Mouse (Mus musculus): ENCODE results near the gene Olfr986.
"Not testable (repeated sequence)": the region's sequence is repeated elsewhere in the genome, so short reads cannot be mapped to it uniquely, and the experiment has no call there.

Gene Olfr986

GRCm38 (mm10) chr9:40180620-40181019, at the start of gene Olfr986:
TSS of gene Olfr986 (plus strand) at chr9:40180920.
- Histone ChIP-seq H3K4me1 (replicated peaks; ENCODE audit: low read depth, low read length) (0 out of 2 replicates have a peak, but pooled peaks cover 9% of the 10 kb centered on the region), H3K27me3 (ENCODE audit: insufficient read depth, low read length) (no peaks in the 10 kb centered on the region), H3K9me3 (ENCODE audit: low read length) (no peaks in the 10 kb centered on the region), H3K36me3 (ENCODE audit: insufficient read depth, low read length) (peaks cover 51% of the 10 kb centered on the region), H3K4me3 (replicated peaks; ENCODE audit: low read length) (no peak within 1 kb of the TSS)
- TF ChIP-seq NANOG (IDR thresholded peaks at IDR 0.05; ENCODE audit: borderline replicate concordance, low read length) (no peak), CTCF (conservative IDR thresholded peaks at IDR 0.05; ENCODE audit: low read length) (no peak), POU5F1 (IDR thresholded peaks at IDR 0.05; ENCODE audit: borderline replicate concordance, low read length) (no peak)

DNA sequence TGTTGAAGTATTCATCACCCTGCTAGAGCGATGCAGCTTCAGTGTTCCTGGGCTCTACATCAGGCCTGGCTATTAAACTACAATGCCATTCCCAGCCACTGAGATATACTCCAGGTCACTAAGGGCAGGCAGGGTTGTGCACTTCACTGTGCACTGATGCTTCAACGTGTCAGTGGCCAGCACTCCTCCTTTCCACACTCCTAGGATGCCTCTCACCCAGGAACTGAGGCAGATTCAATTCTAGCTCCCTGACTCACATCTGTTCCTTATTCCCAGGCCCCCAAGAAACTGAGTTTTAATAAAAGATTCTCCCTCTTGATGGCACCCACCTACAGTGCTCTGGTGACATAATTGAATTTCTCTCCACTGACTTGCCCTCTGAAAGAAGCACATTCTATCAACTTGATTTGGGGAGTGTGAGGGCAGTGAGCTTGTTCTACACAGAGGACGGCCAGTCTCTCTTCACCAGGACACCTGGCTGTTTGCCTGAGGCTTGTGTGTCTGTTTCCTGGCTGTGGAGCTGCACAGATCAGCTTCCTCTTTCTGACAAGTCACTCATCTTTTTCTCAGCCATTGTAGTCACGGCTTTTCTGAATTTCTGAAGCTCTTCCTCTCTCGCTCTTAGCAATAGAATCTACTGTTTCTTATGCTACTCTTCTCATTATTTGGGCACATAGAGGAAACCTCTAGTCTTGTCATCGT, 43.6 kb upstream of the Olfr986 start:
- H3K27me3 ChIP-seq (ENCODE audit: insufficient read depth, low read length) = no peaks in the 10 kb centered on the region
- TF ChIP-seq NANOG (IDR thresholded peaks at IDR 0.05; ENCODE audit: borderline replicate concordance, low read length) (no peak), POU5F1 (IDR thresholded peaks at IDR 0.05; ENCODE audit: borderline replicate concordance, low read length) (no peak), CTCF (conservative IDR thresholded peaks at IDR 0.05; ENCODE audit: low read length) (no peak)
- H3K4me1 ChIP-seq (replicated peaks; ENCODE audit: low read depth, low read length) = peaks cover 3% of the 10 kb centered on the region
- H3K4me3 ChIP-seq (replicated peaks; ENCODE audit: low read length) = no peak overlapping the region
- no peaks in the 10 kb centered on the region for H3K9me3 ChIP-seq (ENCODE audit: low read length)
- H3K36me3 ChIP-seq (ENCODE audit: insufficient read depth, low read length) = no peaks in the 10 kb centered on the region

DNA sequence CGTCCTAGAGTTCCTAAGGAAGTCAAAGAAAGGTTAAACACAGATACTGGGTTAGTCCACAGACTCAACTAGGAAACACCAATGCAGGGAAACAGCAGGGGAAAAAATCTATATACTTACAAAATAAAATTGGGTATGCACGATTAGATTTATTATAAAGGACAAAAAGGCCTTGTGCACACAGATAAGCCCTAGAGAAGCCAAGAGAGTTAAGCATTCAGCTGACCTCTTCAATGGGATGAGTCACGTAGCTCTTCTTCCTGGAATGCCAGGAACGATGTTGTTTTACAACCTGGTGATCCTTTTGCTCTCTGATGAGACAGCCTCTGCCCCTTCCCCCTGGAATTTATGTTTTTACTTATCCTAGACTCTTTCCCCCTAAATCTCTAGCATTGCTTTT, 41.2 kb upstream of the Olfr986 start:
- H3K4me3 ChIP-seq (replicated peaks; ENCODE audit: low read length) = no peak overlapping the region
- TF ChIP-seq CTCF (conservative IDR thresholded peaks at IDR 0.05; ENCODE audit: low read length) (no peak), NANOG (IDR thresholded peaks at IDR 0.05; ENCODE audit: borderline replicate concordance, low read length) (no peak), POU5F1 (IDR thresholded peaks at IDR 0.05; ENCODE audit: borderline replicate concordance, low read length) (no peak)
- H3K36me3 ChIP-seq (ENCODE audit: insufficient read depth, low read length) = no peaks in the 10 kb centered on the region
- H3K9me3 ChIP-seq (ENCODE audit: low read length) = no peaks in the 10 kb centered on the region
- no peaks in the 10 kb centered on the region for H3K27me3 ChIP-seq (ENCODE audit: insufficient read depth, low read length)
- H3K4me1 ChIP-seq (replicated peaks; ENCODE audit: low read depth, low read length) = peaks cover 3% of the 10 kb centered on the region

DNA sequence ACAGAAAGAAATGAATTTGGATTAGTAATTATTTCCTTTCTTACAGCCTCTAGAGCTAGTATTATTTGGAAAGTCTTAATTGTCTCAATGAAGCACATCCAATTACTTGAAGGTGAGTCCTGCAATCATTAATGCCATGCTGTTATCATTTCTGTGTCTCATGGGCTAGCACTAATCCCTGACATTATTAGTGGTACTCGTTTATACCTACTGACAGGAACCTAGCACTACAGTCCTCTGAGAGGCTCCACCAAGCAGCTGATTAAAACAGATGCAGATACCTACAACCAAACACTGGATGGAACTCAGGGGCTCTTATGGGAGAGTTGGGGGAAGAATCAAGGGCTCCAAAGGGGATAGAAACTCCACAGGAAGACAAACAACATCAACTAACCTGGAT, 39.2 kb upstream of the Olfr986 start:
- no peaks in the 10 kb centered on the region for H3K27me3 ChIP-seq (ENCODE audit: insufficient read depth, low read length)
- H3K4me3 ChIP-seq (replicated peaks; ENCODE audit: low read length) = no peak overlapping the region
- H3K4me1 ChIP-seq (replicated peaks; ENCODE audit: low read depth, low read length) = peaks cover 3% of the 10 kb centered on the region
- H3K9me3 ChIP-seq (ENCODE audit: low read length) = no peaks in the 10 kb centered on the region
- TF ChIP-seq NANOG (IDR thresholded peaks at IDR 0.05; ENCODE audit: borderline replicate concordance, low read length) = no peak
- no peak for TF ChIP-seq CTCF (conservative IDR thresholded peaks at IDR 0.05; ENCODE audit: low read length)
- no peak for TF ChIP-seq POU5F1 (IDR thresholded peaks at IDR 0.05; ENCODE audit: borderline replicate concordance, low read length)
- H3K36me3 ChIP-seq (ENCODE audit: insufficient read depth, low read length) = no peaks in the 10 kb centered on the region

DNA sequence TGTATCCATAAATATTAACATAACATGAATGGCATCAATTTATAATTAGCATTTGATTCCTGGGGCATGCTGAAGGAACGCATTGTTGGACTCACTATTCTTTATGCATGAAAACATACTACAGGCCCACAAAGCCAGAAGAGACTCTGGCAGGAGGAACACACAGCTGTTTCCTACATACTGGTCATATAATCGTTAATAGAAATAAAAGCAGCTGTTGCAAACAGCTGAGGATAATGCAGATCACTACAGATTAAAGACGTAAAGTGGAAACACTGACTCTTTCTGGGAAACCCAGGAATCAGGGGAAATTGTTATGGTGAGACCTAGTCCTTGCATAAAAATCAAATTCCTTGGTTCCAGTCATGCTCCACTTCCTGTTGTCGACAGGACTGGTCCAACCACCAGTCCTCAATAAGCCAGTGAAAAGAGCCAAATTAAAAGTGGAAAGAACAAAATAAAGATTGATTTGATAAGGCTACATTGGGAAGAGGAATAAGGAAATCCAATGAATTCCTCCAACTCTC, 25.5 kb upstream of the Olfr986 start:
- TF ChIP-seq POU5F1 (IDR thresholded peaks at IDR 0.05; ENCODE audit: borderline replicate concordance, low read length) (no peak), NANOG (IDR thresholded peaks at IDR 0.05; ENCODE audit: borderline replicate concordance, low read length) (no peak), CTCF (conservative IDR thresholded peaks at IDR 0.05; ENCODE audit: low read length) (no peak)
- no peaks in the 10 kb centered on the region for H3K36me3 ChIP-seq (ENCODE audit: insufficient read depth, low read length)

GRCm38 (mm10) chr9:40166446-40166845, 14.3 kb upstream of the Olfr986 start:
- Histone ChIP-seq H3K27me3 (ENCODE audit: insufficient read depth, low read length) (no peaks in the 10 kb centered on the region), H3K9me3 (ENCODE audit: low read length) (peaks cover 11% of the 10 kb centered on the region; the same call in 1 of the 2 replicates)

More for the DNA sequence above, 25.5 kb upstream of the Olfr986 start:
- no peaks in the 10 kb centered on the region for H3K4me1 ChIP-seq (replicated peaks; ENCODE audit: low read depth, low read length)
- peaks cover 5% of the 10 kb centered on the region for H3K27me3 ChIP-seq (ENCODE audit: insufficient read depth, low read length)
- H3K4me3 ChIP-seq (replicated peaks; ENCODE audit: low read length) = no peak overlapping the region
- H3K9me3 ChIP-seq (ENCODE audit: low read length) = no peaks in the 10 kb centered on the region

DNA sequence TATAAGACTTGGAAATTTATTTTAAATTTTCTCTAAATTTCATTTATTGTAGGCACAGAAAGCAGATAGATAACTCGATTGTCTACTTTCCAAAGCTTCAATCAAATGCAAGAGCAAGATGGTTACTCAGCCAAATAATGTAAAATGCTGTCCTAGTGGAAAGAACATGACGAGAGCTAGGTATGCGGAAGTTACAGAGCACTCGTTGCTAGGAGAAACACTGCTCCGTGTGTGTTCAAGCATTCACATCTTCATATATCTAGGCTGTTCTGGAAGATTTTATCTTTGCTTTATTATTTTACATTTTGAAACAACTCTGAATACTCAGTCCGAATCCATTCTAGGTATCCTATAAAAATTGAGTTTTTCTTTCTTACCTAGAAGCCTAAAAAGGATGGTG, 3.7 kb upstream of the Olfr986 start:
- H3K27me3 ChIP-seq (ENCODE audit: insufficient read depth, low read length) = no peaks in the 10 kb centered on the region
- H3K4me1 ChIP-seq (replicated peaks; ENCODE audit: low read depth, low read length) = no peaks in the 10 kb centered on the region
- TF ChIP-seq NANOG (IDR thresholded peaks at IDR 0.05; ENCODE audit: borderline replicate concordance, low read length) (no peak), POU5F1 (IDR thresholded peaks at IDR 0.05; ENCODE audit: borderline replicate concordance, low read length) (no peak), CTCF (conservative IDR thresholded peaks at IDR 0.05; ENCODE audit: low read length) (no peak)
- no peaks in the 10 kb centered on the region for H3K9me3 ChIP-seq (ENCODE audit: low read length)
- peaks cover 31% of the 10 kb centered on the region for H3K36me3 ChIP-seq (ENCODE audit: insufficient read depth, low read length)
- no peak overlapping the region for H3K4me3 ChIP-seq (replicated peaks; ENCODE audit: low read length)

More at GRCm38 (mm10) chr9:40166446-40166845, 14.3 kb upstream of the Olfr986 start:
- TF ChIP-seq NANOG (IDR thresholded peaks at IDR 0.05; ENCODE audit: borderline replicate concordance, low read length) (no peak), CTCF (conservative IDR thresholded peaks at IDR 0.05; ENCODE audit: low read length) (no peak), POU5F1 (IDR thresholded peaks at IDR 0.05; ENCODE audit: borderline replicate concordance, low read length) (no peak)
- peaks cover 9% of the 10 kb centered on the region; the same call in 1 of the 2 replicates for H3K36me3 ChIP-seq (ENCODE audit: insufficient read depth, low read length)
- H3K4me1 ChIP-seq (replicated peaks; ENCODE audit: low read depth, low read length) = no peaks in the 10 kb centered on the region
- H3K4me3 ChIP-seq (replicated peaks; ENCODE audit: low read length) = no peak overlapping the region

DNA sequence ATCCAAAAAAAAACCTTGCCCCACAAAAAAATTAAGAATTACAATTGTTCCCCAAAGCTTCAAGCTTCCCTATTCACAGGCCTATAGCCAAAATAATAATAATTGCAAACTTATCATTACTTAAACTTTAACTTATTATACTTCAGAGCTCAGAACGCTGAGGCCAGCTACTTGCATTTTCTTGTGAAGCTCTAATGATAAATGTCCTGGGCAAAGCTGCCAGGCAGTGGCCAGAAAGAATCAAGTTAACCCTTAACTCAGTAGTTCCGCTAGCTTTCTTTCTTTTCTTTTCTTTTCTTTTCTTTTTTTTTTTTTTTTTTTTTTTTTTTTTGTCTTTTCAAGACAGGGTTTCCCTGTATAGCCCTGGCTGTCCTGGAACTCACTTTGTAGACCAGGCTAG, 4.4 kb downstream of the Olfr986 start:
- H3K9me3 ChIP-seq (ENCODE audit: low read length); H3K4me3 ChIP-seq (replicated peaks; ENCODE audit: low read length); H3K27me3 ChIP-seq (ENCODE audit: insufficient read depth, low read length); H3K4me1 ChIP-seq (replicated peaks; ENCODE audit: low read depth, low read length): not testable (repeated sequence)
- H3K36me3 ChIP-seq (ENCODE audit: insufficient read depth, low read length) = peaks cover 51% of the 10 kb centered on the region

Data from E14TG2a.4 (cell line).